Mouse (Mus musculus) retina, postnatal 7 days (tissue): Measurements from ENCODE around the gene Ip6k1.
A peak's percentile ranks its signal among the peaks of the same experiment; 100 is the strongest.

Experiments
- DNase-seq: peaks from one replicate; pipeline ENCODE4 v3.0.0-alpha.2; 2012; ENCODE audit warnings: low read depth, low spot score

The Ip6k1 gene

DNA sequence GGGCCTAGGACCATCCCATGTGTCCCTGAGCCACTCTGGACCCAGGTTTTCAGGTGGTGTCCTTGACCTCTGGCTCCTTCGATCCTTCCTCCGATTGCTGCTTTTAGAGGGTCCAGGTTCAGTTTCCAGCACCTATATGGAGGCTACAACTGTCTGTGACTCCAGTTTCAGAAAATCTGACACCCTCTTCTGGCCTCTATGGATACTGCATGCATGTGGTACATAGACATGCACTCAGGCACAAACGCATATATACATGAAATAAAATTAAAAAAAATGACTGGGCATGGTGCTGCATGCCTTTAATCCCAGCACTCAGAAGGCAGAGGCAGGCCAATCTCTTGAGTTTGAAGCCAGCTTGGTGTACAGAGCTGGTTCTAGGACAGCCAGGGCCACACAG is 25.6 kb downstream of the Ip6k1 start:
- no peak for DNase-seq

DNA sequence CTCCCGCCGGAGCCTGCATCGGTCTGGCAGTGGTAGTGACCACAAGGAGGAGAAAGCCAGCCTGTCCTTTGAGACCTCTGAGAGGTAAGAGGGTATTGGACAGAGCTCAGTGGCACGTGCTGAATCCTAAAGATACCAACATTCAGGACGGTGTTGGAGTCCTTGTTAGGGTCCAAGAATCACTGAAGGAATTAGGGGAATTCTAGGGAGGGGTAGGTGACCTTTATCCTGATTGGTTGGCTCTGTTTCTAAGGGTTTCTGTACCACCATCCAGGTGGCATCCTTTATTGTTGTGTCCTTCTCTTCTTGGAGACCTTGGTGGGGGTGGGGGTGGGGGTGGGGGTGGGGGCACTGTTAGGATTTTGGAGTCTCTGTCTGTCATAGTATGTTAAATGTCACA is 29.8 kb downstream of the Ip6k1 start:
- no peak for DNase-seq

DNA sequence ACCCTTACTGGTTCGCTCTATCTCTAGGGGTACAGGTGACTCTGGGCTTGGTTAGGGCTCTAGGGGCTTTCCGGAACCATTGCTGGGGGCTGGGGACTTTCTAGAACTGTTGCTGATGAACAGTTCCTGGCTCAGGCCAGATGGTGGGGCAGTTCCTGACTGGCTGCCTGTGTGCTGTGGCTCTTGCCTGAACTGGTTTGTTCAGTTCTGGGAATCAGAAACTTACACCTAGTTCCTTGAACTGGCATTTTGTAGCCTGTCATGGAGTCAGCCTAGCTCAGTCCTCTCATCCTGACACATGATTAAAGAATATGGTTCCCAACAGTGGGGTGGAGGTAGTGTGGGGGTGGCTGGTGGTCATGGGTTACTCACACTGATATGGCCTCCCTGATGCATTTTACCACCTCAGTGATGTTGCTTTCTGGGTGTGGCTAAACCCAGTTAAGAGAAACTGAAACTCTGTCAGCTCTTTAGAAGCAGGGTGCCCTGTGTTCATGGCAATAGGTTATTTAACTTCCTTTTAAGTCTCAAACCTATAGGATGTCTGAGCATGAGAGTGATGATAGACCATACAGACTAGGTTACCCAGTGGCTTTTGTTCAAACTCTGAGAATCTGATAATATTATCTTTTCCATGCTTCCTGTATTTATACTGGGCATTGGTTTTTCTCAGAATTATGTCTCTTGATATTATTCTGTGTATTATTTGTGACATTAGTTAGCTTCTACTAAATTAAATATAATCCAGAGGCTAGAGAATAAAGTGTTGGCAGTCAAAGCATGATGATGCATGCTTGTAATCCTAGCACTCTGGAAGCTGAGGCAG is 33.2 kb downstream of the Ip6k1 start:
- no peak for DNase-seq

DNA sequence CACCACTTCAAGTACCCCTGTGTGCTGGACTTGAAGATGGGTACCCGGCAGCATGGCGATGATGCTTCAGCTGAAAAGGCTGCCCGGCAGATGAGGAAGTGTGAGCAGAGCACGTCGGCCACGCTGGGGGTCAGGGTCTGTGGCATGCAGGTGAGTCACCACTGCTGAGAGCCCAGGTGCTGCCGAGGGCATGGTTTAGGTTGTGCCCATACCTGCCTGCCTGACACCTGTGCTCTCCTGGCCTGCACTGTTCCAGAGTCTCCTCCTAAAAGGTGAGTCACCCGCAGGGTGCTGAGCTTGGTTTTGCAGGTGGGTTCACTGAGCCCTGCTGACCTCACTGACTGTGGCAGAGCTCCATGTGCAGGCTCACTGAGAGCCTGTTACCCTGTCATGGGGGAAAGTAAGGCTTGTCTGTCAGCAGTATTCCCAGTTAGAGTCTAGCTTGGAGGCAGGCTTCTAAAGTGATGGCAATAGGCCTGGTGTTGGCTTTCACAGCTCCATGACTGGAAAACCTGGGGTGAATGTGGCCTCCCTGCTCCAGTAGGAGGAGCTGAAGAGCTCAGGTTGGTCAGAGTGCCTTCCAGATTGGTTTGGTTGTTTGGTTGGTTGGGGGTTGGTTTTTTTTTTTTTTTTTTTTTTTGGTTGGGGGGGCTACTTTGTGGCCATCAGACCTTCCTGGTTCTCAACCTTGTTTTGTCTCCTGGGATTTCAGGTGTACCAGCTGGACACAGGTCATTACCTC is 42.6 kb downstream of the Ip6k1 start:
- DNase-seq = no peak

DNA sequence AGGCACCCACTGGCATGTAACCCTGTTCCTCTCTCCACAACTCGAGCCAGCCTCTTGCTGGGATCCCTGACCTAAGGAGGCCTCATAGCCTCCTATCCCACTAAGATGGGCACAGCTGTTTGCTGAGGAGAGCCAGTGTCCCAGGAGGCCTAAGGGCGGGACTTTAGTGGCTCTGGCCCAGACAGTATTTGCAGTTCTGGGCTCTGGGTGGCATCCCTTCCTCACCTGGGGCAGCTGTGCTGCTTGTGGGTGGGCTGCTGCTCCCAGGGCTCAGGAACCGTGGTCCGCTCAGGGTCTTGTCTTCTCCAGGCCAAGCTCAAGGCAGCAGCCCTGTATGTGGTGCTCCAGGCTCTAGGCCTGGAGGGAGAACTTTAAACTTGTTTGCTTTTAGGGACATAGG is 44.3 kb downstream of the Ip6k1 start:
- no peak for DNase-seq

DNA sequence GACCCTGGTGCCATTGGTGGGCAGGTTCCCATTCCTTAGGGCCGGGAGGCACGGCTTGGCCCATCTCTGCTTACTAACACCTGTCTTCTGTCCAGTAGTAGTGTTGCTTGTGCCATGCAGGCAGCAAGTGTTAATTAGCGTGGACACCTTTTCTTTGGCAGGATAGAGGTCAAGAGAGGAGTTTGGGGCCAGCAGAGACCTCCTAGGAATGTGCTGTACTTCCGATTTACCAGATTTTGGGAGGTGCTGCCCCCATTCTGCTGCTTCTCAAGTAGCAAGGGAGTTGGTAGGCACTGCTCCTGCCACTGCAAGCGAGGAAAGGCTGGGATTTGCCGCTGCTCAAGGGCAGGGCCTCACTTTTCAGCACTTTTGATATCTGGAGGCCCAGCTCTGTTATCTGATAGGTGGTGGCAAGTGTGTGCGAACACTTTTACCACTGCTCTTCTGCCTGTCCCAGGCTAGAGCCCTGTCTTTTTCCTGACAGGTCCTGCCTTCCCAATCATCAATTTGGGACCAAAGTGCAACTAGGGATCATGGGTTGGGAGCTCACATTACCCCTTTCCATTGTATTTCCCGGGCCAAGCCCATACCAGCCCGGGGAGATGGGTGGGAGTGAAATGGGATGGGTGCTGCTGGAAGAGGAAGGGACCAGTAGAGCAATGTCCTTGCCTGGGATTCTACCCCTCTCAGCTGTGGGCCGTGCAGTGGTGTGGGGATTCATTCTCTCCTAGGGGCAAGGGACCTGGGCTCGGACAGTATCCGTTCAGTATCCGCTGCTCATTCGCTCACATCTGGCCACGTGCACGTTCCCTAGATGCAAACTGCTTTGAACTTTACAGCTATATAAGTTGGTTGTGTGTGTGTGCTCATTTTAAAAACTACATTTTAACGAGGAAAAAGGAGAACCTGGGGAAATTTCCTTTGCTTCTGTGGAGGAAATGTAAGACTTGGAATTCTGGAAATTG is 45.6 kb downstream of the Ip6k1 start:
- no peak for DNase-seq

DNA sequence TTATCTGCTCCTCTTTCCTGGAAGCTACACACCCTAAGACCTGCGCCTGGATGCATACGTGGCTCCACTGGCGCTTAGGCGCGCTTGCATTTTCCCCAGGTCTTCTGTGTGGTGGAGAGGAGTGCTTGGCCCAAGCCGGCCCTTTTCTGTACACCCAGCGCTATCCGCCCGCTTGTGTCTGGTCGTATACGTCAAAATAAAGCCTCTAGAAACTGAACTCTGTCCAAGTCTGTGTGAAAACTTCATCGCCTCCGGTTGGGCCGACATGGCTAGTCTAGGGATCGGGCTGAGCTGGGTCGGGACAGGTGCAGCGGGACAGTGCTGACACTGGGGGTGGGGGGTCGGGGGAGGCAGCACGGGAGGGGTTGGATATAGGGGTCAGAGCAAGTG is 46.3 kb downstream of the Ip6k1 start:
- no peak for DNase-seq

DNA sequence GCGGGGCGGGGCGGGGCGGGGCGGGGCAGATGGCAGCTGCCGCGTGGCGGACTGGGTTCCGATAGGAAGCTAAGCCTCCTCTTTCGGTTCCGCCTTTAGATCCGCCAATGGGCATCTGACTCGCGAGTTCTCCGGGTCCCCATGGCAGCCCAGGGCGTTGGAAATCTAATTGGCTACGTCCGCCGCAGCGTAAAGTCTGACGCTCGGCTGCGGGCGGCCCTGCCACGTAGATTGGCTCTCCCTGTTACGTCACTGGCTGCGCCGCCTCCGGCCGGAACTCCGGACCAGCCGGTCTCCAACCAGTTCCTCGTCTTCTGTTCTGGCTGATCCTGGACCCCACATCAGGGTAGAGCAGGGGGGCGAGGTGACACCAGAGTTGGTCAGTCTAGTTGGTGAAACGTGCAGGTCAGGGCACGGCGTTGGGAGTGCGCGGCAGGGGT is 46.7 kb downstream of the Ip6k1 start, which contains the start of gene Gmppb:
Gene Gmppb (plus strand): TSS at position 227 of the 440 bp plus-strand sequence.
- peak; percentile 87 for DNase-seq

DNA sequence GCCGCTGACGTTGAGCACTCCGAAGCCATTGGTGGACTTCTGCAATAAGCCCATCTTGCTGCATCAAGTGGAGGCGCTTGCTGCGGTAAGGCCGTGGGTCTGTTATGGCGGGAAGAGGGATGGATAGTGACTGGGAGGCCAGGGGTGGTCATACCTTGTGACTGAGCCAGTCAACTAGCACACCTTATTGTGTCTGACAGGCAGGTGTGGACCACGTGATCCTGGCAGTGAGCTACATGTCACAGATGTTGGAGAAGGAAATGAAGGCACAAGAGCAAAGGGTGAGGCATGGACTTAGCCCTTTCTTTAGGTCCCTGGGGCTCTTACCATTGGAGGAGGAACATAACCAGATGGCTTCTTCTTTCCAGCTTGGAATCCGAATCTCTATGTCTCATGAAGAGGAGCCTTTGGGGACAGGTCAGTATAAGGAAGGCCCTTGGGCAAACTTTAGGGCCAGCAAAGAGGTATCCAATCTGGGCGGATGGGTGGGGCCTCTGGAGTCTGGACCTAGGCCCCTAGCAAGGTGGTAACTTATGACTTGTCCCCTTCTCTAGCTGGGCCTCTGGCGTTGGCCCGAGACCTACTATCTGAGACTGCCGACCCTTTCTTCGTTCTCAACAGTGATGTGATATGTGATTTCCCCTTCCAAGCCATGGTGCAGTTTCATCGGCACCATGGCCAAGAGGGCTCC is 47.4 kb downstream of the Ip6k1 start:
- no peak for DNase-seq

DNA sequence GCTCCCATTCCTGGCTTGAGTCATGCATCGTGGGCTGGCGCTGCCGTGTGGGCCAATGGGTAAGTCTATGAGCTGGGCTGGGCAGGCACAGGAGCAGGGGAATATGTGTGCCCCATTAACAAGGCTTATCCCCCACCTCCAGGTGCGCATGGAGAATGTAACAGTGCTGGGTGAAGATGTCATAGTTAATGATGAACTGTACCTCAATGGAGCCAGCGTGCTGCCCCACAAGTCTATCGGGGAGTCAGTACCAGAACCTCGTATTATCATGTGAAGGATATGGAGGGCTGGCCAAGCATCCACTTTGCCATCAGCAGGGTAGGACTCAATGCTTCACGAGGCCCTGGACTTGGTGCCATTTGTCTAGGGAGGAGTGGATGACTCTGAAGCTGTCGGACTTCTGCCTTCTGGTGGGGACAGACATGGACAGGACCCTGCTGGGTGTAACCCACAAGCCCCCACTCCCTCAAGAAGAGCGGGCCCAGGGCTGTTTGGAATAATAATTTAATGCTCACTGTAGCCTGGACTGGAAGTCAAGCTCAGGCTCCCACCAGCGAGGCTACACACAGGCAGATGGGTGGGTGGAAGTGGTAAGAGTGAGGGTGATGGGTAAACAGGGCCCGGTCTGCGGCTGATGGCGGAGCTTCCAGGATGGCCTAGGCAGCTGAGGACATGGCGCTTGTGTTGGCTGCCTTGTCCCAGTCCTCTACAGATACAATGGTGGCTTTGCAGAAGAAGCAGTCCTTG is 49.1 kb downstream of the Ip6k1 start:
- no peak for DNase-seq

DNA sequence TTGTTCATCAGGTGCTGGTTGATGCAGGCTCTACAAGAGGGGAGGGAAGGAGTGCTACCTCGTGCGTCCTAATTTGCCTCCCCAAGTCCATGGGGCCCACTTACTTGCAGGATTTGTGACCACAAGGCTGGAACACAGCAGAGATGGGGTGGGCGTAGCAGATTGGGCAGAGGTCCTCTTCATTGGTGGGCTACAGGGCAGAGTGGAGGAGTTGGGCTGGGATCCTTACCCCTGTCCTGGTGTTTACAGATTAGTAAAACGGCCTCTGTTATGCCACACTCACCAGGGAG is 49.6 kb downstream of the Ip6k1 start:
- no peak for DNase-seq

DNA sequence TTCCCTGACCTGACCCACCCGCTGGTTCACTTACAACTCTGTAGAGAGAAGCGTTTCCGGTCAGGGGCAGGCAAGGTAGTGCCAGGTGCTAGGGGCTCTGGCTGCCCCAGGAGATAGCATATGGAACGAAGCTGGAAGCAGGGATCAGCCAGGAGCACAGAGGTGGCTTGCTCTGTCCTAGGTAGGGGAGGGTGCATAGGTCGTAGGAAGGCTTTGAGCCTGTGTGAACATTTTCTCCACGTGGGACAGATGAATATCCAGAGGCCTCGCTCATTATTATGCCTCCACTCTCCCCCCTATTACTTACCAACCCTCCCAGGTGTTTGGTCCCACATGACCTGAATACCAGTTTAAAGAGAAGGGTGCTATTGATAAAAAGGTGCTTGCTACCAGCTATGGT is 50.1 kb downstream of the Ip6k1 start:
- DNase-seq = no peak

DNA sequence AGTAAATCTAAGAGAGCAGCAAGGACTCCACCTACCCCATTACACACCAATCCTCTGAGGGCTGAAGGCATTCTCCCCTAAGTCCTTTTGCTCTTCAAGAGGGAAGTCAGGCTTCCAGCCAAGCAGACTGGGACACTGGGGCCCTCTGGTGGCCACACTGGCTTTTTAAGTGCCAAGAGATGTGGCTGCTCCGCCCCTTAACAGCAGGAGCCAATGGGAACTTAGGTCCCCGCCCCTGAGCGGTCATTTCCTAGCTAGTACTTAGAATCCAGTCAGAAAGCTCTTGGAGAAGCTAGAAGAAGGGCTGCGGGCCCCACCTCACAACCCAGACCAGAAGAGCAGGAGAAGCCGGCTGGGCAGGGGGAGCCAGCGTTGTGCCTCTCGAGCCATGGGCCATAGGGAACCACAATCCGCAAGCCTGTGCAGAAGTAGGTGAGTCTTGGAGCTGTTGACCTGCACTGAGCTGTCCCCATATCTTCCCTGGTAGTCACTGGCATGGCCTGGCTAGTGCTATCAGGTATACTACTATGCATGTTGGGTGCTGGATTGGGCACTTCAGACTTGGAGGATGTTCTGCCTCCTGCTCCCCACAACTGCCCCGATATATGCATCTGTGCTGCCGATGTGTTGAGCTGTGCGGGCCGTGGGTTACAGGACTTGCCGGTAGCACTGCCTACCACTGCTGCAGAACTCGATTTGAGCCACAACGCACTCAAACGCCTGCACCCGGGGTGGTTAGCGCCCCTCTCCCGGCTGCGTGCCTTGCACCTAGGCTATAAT is 50.8 kb downstream of the Ip6k1 start, which contains the start of gene Amigo3:
Gene Amigo3 (plus strand): TSS at position 275 of the 780 bp plus-strand sequence.
- peak; percentile 92 for DNase-seq

DNA sequence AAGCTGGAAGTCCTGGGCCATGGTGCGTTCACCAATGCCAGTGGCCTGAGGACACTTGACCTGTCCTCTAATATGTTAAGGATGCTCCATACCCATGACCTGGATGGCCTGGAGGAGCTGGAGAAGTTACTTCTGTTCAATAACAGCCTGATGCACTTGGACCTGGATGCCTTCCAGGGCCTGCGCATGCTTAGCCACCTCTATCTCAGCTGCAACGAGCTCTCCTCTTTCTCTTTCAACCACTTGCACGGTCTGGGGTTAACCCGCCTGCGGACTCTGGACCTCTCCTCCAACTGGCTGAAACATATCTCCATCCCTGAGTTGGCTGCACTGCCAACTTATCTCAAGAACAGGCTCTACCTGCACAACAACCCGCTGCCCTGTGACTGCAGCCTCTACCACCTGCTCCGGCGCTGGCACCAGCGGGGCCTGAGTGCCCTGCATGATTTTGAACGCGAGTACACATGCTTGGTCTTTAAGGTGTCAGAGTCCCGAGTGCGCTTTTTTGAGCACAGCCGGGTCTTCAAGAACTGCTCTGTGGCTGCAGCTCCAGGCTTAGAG is 51.4 kb downstream of the Ip6k1 start:
- DNase-seq = no peak

DNA sequence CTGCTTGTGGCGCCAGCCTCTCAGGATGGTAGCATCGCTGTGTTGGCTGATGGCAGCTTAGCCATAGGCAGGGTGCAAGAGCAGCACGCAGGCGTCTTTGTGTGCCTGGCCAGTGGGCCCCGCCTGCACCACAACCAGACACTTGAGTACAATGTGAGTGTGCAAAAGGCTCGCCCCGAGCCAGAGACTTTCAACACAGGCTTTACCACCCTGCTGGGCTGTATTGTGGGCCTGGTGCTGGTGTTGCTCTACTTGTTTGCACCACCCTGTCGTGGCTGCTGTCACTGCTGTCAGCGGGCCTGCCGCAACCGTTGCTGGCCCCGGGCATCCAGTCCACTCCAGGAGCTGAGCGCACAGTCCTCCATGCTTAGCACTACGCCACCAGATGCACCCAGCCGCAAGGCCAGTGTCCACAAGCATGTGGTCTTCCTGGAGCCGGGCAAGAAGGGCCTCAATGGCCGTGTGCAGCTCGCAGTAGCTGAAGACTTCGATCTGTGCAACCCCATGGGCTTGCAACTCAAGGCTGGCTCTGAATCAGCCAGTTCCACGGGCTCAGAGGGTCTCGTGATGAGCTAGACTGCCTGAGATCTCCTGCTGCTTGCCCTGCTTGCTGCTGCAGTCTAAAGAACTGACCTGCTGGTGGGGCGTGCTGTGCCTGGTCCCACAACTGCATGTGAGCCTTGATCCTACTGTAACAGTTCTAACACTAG is 52.2 kb downstream of the Ip6k1 start:
- DNase-seq = no peak

DNA sequence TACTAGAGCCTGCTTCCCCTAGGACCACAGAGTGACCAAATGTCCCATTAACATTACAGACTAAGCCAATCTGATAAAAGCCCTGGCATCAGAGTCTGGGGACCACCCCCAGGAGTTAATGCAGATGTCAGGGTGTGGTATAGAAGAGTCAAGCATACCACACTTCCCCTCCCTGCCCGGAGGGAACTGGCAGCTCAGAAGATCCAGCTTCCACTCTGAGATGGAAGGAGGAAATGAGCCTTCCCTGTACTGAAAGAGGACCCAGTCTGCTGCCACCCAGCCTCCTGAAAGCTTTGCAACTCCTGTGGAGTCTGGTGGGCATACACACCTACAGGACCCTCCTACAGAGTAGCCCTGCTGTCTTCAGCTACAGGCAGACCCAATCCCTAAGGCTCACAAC is 52.8 kb downstream of the Ip6k1 start:
- DNase-seq = no peak

DNA sequence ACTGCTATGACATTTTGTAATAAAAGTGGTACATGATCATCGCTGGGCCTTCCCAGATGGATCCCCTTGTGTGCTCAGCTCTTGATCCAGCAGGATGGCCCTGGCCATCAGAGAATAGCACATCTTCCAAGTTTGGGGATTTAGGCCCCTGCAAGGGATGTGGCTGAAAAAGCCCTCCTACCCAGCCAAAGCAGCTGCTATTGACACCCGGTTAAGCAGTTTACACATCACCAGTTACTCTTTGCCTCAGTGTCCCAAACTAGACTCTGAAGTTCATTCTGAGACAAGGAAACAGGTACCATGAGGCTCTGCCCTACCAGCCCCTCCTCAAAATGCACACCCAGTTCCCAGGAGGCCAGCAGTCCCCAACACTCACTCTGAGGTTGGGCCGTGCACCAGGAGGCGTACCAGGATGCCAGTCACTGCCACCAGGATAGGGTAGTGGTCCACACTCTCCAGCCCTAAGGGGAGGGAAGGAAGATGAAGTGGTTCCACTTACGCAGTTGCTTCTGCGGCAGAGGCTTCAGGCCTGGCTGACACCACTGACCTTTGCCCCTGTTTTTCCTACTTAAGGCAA is 53.4 kb downstream of the Ip6k1 start:
- no peak for DNase-seq
